Mouse (Mus musculus) heart, postnatal 0 days (tissue): ENCODE data around the gene Mmp23. TPM values are rescaled to one million over a fixed set of nuclear protein-coding genes. Genes with fewer than 3 reads are reported as not detected.
"Not testable (repeated sequence)": the region's sequence is repeated elsewhere in the genome, so short reads cannot be mapped to it uniquely, and the experiment has no call there.

Experiments
- ATAC-seq: fragments of 200-750 bp; cut with Nextera tagmentation; 2 replicates; pipeline ENCODE4 v1.8.0; 2017; ENCODE audit warnings: low read depth, moderate number of reproducible peaks, moderate library complexity; ENCODE audit not compliant: insufficient read depth
- DNase-seq: peaks from one replicate; pipeline ENCODE4 v3.0.0-alpha.2; 2016; ENCODE audit warnings: low spot score
- H3K27ac ChIP-seq: fragments of 300-500 bp; sonication (generic); 2 replicates; pipeline ENCODE4 v1.5.1; 2014; ENCODE audit warnings: low read depth, mild to moderate bottlenecking
- H3K27me3 ChIP-seq: fragments of 300-500 bp; sonication (generic); 2 replicates; pipeline ENCODE4 v1.6.1; 2014; ENCODE audit warnings: low read length, mixed read lengths; ENCODE audit not compliant: control insufficient read depth, insufficient read depth
- H3K36me3 ChIP-seq: fragments of 300-500 bp; sonication (generic); replicated peaks from 2 replicates; pipeline ENCODE4 v1.6.1; 2014; ENCODE audit warnings: low read length, mixed read lengths; ENCODE audit not compliant: control insufficient read depth, insufficient read depth
- H3K4me1 ChIP-seq: fragments of 300-500 bp; sonication (generic); 2 replicates; pipeline ENCODE4 v1.6.1; 2014; ENCODE audit warnings: antibody characterized with exemption; ENCODE audit not compliant: control insufficient read depth, insufficient read depth
- H3K4me2 ChIP-seq: fragments of 300-500 bp; sonication (generic); 2 replicates; pipeline ENCODE4 v1.6.1; 2014; ENCODE audit warnings: low read depth, mild to moderate bottlenecking, low read length, moderate library complexity
- H3K4me3 ChIP-seq: fragments of 300-500 bp; sonication (generic); 2 replicates; pipeline ENCODE4 v1.5.1; 2014; ENCODE audit warnings: low read depth, low read length
- H3K9ac ChIP-seq: fragments of 300-500 bp; sonication (generic); replicated peaks from 2 replicates; pipeline ENCODE4 v1.6.1; 2014; ENCODE audit warnings: low read depth, low read length, mixed read lengths
- H3K9me3 ChIP-seq: fragments of 300-500 bp; sonication (generic); replicated peaks from 2 replicates; pipeline ENCODE4 v1.6.1; 2016; ENCODE audit warnings: low read length; ENCODE audit not compliant: control insufficient read depth
- CTCF ChIP-seq: IDR thresholded peaks from 2 replicates; pipeline ENCODE4 v1.5.1; 2016; ENCODE audit warnings: antibody characterized with exemption, control low read depth, low read depth
- EP300 ChIP-seq: IDR thresholded peaks from 2 replicates; pipeline ENCODE4 v1.6.1; 2016; ENCODE audit warnings: antibody characterized with exemption, low read depth
- WGBS: fragments of 180-500 bp; shearing (Covaris S2); extraction: QIAGEN DNeasy Blood & Tissue Kit; methylation state at CpG from one replicate; pipeline ENCODE4 v1.1.7; 2014; 5-methylcytosine and 5-hydroxymethylcytosine counted together
- polyA plus RNA-seq: library from polyadenylated mRNA; unstranded; fragments of >200 nt; fragmentation: Nextera tagmentation; extraction: Ambion mirVana; gene quantifications from 2 replicates; pipeline ENCODE4 v1.2.1, GENCODE M21; 2015
- total RNA-seq: library from RNA; depleted of rRNA; stranded (reverse); fragments of >200 nt; gene quantifications from 2 replicates; pipeline ENCODE4 v1.2.3, GENCODE M21; 2014; ENCODE audit warnings: low replicate concordance

Mmp23 gene
- total and polyA plus RNA-seq, 2 experiments from 2014 or later, result 49.8 to 66.6 TPM

- no peak for ATAC-seq
- Histone ChIP-seq H3K4me2 (no peak overlapping the region), H3K9me3 (no peaks in the 10 kb centered on the region), H3K27ac (no peak overlapping the region), H3K9ac (no peak overlapping the region), H3K36me3 (peaks cover 84% of the 10 kb centered on the region), H3K4me1 (no peaks in the 10 kb centered on the region), H3K4me3 (no peak overlapping the region), H3K27me3 (no peaks in the 10 kb centered on the region)
- no peak for DNase-seq
- WGBS, result 71% methylated on average over 5 of the region's 5 CpGs
- no peak for TF ChIP-seq CTCF
- no peak for TF ChIP-seq EP300
Observed at GRCm38 (mm10) chr4:155645721-155646120, 7.5 kb downstream of the Mmp23 start.

- H3K9ac ChIP-seq, H3K27me3 ChIP-seq, H3K9me3 ChIP-seq, H3K27ac ChIP-seq, H3K4me3 ChIP-seq, ATAC-seq, H3K4me1 ChIP-seq, DNase-seq, H3K4me2 ChIP-seq: not testable (repeated sequence)
- H3K36me3 ChIP-seq, result peaks cover 84% of the 10 kb centered on the region
- WGBS, result 93% methylated on average over 2 of the region's 2 CpGs
Observed at GRCm38 (mm10) chr4:155645308-155645707, 7.9 kb downstream of the Mmp23 start, which contains the start of gene Gm10563. Gene Gm10563, minus strand, starts transcription at chr4:155645408.

GRCm38 (mm10) chr4:155643531-155643930 is 9.7 kb downstream of the Mmp23 start:
- no peak for DNase-seq
- no peaks in the 10 kb centered on the region for H3K4me1 ChIP-seq
- H3K36me3 ChIP-seq, result peaks cover 81% of the 10 kb centered on the region
- no peak for ATAC-seq
- WGBS, result 83% methylated on average over 1 of the region's 1 CpGs
- H3K4me3 ChIP-seq, result no peak overlapping the region
- TF ChIP-seq CTCF, result no peak
- no peak for TF ChIP-seq EP300
- no peak overlapping the region for H3K9ac ChIP-seq
- H3K4me2 ChIP-seq, result no peak overlapping the region
- H3K27ac ChIP-seq, result no peak overlapping the region
- H3K9me3 ChIP-seq, result no peaks in the 10 kb centered on the region
- H3K27me3 ChIP-seq, result no peaks in the 10 kb centered on the region

- Histone ChIP-seq H3K27ac (no peak overlapping the region), H3K27me3 (no peaks in the 10 kb centered on the region), H3K9ac (no peak overlapping the region), H3K4me2 (no peak overlapping the region), H3K4me1 (no peaks in the 10 kb centered on the region), H3K9me3 (no peaks in the 10 kb centered on the region), H3K36me3 (peaks cover 92% of the 10 kb centered on the region), H3K4me3 (no peak overlapping the region)
- DNase-seq, result no peak
- no peak for ATAC-seq
- no peak for TF ChIP-seq CTCF
- TF ChIP-seq EP300, result no peak
Observed at GRCm38 (mm10) chr4:155635766-155636499, 17.3 kb downstream of the Mmp23 start.

- TF ChIP-seq CTCF (no peak), EP300 (no peak)
- Histone ChIP-seq H3K9me3 (no peaks in the 10 kb centered on the region), H3K9ac (no peak overlapping the region), H3K4me2 (no peak overlapping the region), H3K4me1 (peaks cover 4% of the 10 kb centered on the region), H3K36me3 (peaks cover 81% of the 10 kb centered on the region), H3K27me3 (no peaks in the 10 kb centered on the region), H3K27ac (no peak overlapping the region), H3K4me3 (no peak overlapping the region)
- DNase-seq (no peak), ATAC-seq (no peak)
- WGBS, result 81% methylated on average over 6 of the region's 6 CpGs
Observed at GRCm38 (mm10) chr4:155630267-155630666, 22.9 kb downstream of the Mmp23 start.
